Mouse (Mus musculus) lung, embryonic 15.5 days (tissue): ENCODE measurements at regions not wholly inside any gene's neighbourhood (a gene's known extent, or its start where the extent isn't known, plus 50 kb on each side); places are given as distances from the start of the nearest gene placed in this dataset.

ENCODE experiments used
- ATAC-seq: fragments of 200-750 bp; cut with Nextera tagmentation; 2 replicates; pipeline ENCODE4 v1.8.0; 2017; ENCODE audit warnings: moderate number of reproducible peaks, borderline replicate concordance; ENCODE audit not compliant: low FRiP score, low TSS enrichment; ENCODE audit errors: extremely low read depth
- H3K27ac ChIP-seq: fragments of 300-500 bp; sonication (generic); 2 replicates; pipeline ENCODE4 v1.5.1; 2015; ENCODE audit warnings: moderate library complexity, mild to moderate bottlenecking, inconsistent platforms
- H3K27me3 ChIP-seq: fragments of 300-500 bp; sonication (generic); 2 replicates; pipeline ENCODE4 v1.6.1; 2015; ENCODE audit warnings: inconsistent platforms
- H3K36me3 ChIP-seq: fragments of 300-500 bp; sonication (generic); 2 replicates; pipeline ENCODE4 v1.6.1; 2015; ENCODE audit warnings: inconsistent platforms
- H3K4me1 ChIP-seq: fragments of 300-500 bp; sonication (generic); 2 replicates; pipeline ENCODE4 v1.6.1; 2015; ENCODE audit warnings: inconsistent platforms
- H3K4me2 ChIP-seq: fragments of 300-500 bp; sonication (generic); 2 replicates; pipeline ENCODE4 v1.6.1; 2015; ENCODE audit warnings: inconsistent platforms, mild to moderate bottlenecking, moderate library complexity
- H3K4me3 ChIP-seq: fragments of 300-500 bp; sonication (generic); 2 replicates; pipeline ENCODE4 v1.5.1; 2015; ENCODE audit warnings: mild to moderate bottlenecking, inconsistent platforms
- H3K9ac ChIP-seq: fragments of 300-500 bp; sonication (generic); 2 replicates; pipeline ENCODE4 v1.6.1; 2015; ENCODE audit warnings: inconsistent platforms
- H3K9me3 ChIP-seq: fragments of 300-500 bp; sonication (generic); 2 replicates; pipeline ENCODE4 v1.6.1; 2016; ENCODE audit warnings: inconsistent platforms
- WGBS: fragments of 180-500 bp; shearing (Covaris S2); methylation state at CpG from one replicate; pipeline ENCODE4 v1.1.7; 2015; 5-methylcytosine and 5-hydroxymethylcytosine counted together

DNA sequence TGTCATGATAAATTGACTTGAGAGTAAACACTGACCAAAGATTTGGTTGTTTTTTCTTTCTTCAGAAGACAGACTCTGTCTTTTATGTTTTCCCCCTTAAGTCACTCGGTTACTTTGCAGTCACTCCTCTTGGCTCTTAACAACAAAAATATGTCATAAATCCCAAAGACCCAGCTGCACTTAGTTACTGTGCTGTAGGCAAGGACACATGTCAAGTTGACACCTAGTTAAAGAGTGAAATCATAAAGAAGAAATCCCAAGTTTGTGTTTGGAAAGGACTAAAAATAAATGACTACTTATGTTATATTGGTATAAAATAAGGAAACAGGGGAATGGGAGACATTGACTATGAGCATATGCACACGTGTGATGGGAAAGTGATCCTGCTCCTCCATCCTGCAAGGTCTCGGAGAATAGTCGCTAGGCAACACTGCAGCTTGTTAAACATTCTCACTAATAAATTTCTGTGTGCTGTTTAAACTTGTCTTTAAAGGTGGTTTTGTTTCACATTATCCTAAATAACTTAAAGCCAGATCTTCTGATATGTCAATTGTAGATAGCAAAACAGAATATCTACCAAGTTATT, 298.1 kb downstream of the Gulp1 start:
- H3K4me1 ChIP-seq: no peaks in the 10 kb centered on the region
- H3K9me3 ChIP-seq: no peaks in the 10 kb centered on the region
- WGBS: 35% methylated on average over 4 of the region's 4 CpGs
- no peak overlapping the region for H3K4me3 ChIP-seq
- no peaks in the 10 kb centered on the region for H3K27me3 ChIP-seq
- peak; percentile 72; the same call in 1 of the 2 replicates for ATAC-seq
- no peaks in the 10 kb centered on the region for H3K36me3 ChIP-seq
- no peak overlapping the region for H3K4me2 ChIP-seq
- no peak overlapping the region for H3K27ac ChIP-seq
- no peak overlapping the region for H3K9ac ChIP-seq

DNA sequence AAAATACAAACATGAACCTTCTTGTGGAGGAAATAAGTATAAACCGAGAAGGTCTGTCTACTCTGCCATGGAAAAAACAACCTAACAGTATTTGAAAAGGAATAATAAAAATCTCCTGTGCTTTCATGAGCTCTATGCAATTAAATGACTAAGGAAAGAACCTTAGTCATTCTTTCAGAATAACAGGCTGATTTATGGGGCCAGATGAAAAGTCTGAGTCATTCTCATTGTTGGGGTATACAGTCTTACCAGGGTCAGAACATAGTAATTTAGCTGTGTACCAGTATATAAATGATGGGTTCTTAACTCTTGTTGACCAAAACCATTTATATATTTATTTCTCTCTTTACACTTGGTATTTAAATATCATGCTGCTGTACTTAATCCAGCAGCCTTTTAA, 312.1 kb downstream of the Gulp1 start:
- no peak overlapping the region for H3K9ac ChIP-seq

DNA sequence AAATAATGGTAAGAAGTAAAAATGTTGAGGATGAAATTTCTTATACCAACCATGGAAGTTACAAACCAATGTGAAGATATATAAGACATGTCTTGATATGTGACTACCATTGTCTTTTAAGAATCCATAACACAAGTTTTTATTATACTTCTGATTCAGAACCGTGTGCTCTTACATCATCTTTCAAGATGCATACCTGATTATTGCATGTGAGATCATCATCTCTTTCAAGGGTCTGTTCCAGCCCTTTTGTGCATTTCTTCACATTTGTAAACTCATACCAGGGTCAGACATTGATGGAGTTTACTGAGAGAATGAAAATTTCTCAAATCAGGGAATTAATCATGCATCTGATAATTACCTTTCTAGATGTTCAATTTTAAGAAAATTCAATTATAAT, 312.5 kb downstream of the Gulp1 start:
- H3K27ac ChIP-seq: no peak overlapping the region
- H3K36me3 ChIP-seq: no peaks in the 10 kb centered on the region
- H3K4me2 ChIP-seq: no peak overlapping the region
- no peaks in the 10 kb centered on the region for H3K27me3 ChIP-seq
- WGBS: 89% methylated on average over 1 of the region's 1 CpGs
- no peak for ATAC-seq
- H3K4me1 ChIP-seq: no peaks in the 10 kb centered on the region
- H3K9me3 ChIP-seq: no peaks in the 10 kb centered on the region
- H3K4me3 ChIP-seq: no peak overlapping the region
- no peak overlapping the region for H3K9ac ChIP-seq

More for the DNA sequence above, 312.1 kb downstream of the Gulp1 start:
- no peak for ATAC-seq
- Histone ChIP-seq H3K27ac (no peak overlapping the region), H3K4me1 (no peaks in the 10 kb centered on the region), H3K4me3 (no peak overlapping the region), H3K36me3 (no peaks in the 10 kb centered on the region), H3K4me2 (no peak overlapping the region), H3K9me3 (no peaks in the 10 kb centered on the region), H3K27me3 (no peaks in the 10 kb centered on the region)
- 83% methylated on average over 1 of the region's 1 CpGs for WGBS

DNA sequence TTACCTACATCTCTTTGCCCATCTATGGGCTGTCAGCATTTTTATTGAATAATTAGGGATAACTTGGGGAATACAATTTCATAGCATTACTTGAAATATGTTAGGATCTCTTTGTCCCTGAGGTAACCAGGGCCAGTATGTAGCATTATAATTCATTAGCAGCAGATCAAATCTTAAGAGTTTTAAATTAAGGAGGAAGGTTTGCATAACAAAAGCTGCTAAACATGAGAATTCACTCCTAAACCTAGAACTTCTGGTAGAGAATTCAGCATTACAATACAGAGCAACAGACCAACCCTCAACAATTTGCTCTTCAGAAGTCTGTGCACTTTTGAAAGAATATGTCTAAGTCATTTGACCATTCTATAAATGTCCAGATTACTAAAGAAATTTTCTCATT, 340.3 kb downstream of the Gulp1 start:
- ATAC-seq: no peak
- no peaks in the 10 kb centered on the region for H3K27me3 ChIP-seq
- H3K27ac ChIP-seq: no peak overlapping the region
- no peaks in the 10 kb centered on the region for H3K36me3 ChIP-seq
- no peak overlapping the region for H3K4me2 ChIP-seq
- H3K9ac ChIP-seq: no peak overlapping the region
- H3K4me1 ChIP-seq: no peaks in the 10 kb centered on the region
- H3K4me3 ChIP-seq: no peak overlapping the region
- no peaks in the 10 kb centered on the region for H3K9me3 ChIP-seq

DNA sequence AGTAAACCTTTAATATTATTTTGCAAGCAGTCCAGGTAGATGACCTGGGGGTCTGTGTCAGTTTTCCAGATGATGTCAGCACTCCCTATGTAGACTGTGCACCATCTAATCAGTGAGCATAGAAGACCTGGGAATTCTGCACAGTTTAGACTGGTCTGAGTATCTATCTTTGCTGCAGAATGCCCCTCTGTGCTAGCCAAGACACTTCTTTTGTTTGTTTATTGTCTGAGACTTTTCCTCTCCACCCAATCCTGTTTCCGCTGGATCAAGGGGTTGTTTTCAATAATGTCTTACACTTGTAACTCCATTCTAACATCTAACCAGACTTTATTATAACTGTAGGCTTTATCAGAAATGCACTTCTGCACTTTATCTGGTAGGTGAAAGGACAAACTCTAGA, 341.1 kb downstream of the Gulp1 start:
- Histone ChIP-seq H3K27ac (no peak overlapping the region), H3K4me1 (no peaks in the 10 kb centered on the region), H3K4me3 (no peak overlapping the region), H3K36me3 (no peaks in the 10 kb centered on the region), H3K9ac (no peak overlapping the region), H3K27me3 (no peaks in the 10 kb centered on the region), H3K9me3 (no peaks in the 10 kb centered on the region), H3K4me2 (no peak overlapping the region)
- 24% methylated on average over 1 of the region's 1 CpGs for WGBS
- no peak; the same call in 1 of the 2 replicates for ATAC-seq
